Mouse (Mus musculus): Measurements from ENCODE around the gene Cdk6. TPM values are rescaled to one million over a fixed set of nuclear protein-coding genes. Genes with fewer than 3 reads are reported as not detected.

Cdk6 gene
- total and polyA plus RNA-seq, 2 experiments from 2014 or later, result 12.2 to 16.5 TPM

DNA sequence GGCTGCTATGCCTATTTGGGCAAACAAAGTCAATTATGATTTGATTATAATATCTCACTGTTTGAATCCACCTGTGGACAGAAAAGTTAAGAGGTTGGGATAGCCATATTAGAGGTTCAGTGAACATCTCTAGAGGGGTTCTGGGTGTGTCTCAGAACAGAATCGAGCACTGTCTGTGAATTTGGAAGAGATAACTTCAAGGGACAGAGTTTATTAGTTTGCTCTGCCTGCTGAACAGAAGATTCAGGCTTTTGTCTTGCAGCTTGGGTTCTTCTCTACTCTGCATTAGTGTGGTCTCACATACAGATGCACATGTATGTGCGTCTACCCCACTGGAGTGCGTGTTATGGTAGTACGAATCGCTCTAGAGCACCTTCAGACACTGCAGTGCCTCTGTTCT, 20.0 kb downstream of the Cdk6 start:
- WGBS, result 95% methylated on average over 5 of the region's 5 CpGs
- no peak overlapping the region for H3K4me2 ChIP-seq (ENCODE audit: low read depth, low read length)
- H3K9ac ChIP-seq (replicated peaks; ENCODE audit: low read length), result no peak overlapping the region
- no peaks in the 10 kb centered on the region for H3K4me1 ChIP-seq (ENCODE audit: insufficient read depth, low read length)
- TF ChIP-seq CTCF (IDR thresholded peaks at IDR 0.05; ENCODE audit: low read depth), result no peak
- ATAC-seq (no peak), DNase-seq (ENCODE audit: low spot score) (no peak)
- no peaks in the 10 kb centered on the region for H3K27me3 ChIP-seq (ENCODE audit: insufficient read depth, low read length)
- H3K4me3 ChIP-seq (ENCODE audit: low read length), result no peak overlapping the region
- no peaks in the 10 kb centered on the region for H3K36me3 ChIP-seq (ENCODE audit: insufficient read depth, low read length)
- H3K27ac ChIP-seq, result no peak overlapping the region
- H3K9me3 ChIP-seq (ENCODE audit: low read length), result no peaks in the 10 kb centered on the region

GRCm38 (mm10) chr5:3362111-3362510, 20.8 kb downstream of the Cdk6 start:
- ATAC-seq, result no peak
- no peaks in the 10 kb centered on the region for H3K9me3 ChIP-seq (ENCODE audit: low read length)
- DNase-seq (ENCODE audit: low spot score), result no peak
- no peaks in the 10 kb centered on the region for H3K36me3 ChIP-seq (ENCODE audit: insufficient read depth, low read length)
- H3K4me1 ChIP-seq (ENCODE audit: insufficient read depth, low read length), result no peaks in the 10 kb centered on the region
- no peak for TF ChIP-seq CTCF (IDR thresholded peaks at IDR 0.05; ENCODE audit: low read depth)
- no peak overlapping the region for H3K9ac ChIP-seq (replicated peaks; ENCODE audit: low read length)
- H3K4me3 ChIP-seq (ENCODE audit: low read length), result no peak overlapping the region
- 91% methylated on average over 8 of the region's 8 CpGs for WGBS
- H3K4me2 ChIP-seq (ENCODE audit: low read depth, low read length), result no peak overlapping the region
- H3K27me3 ChIP-seq (ENCODE audit: insufficient read depth, low read length), result no peaks in the 10 kb centered on the region
- no peak overlapping the region for H3K27ac ChIP-seq

- H3K4me1 ChIP-seq (ENCODE audit: insufficient read depth, low read length), result no peaks in the 10 kb centered on the region
- H3K4me3 ChIP-seq (ENCODE audit: low read length), result no peak overlapping the region
- no peak overlapping the region for H3K9ac ChIP-seq (replicated peaks; ENCODE audit: low read length)
- H3K27ac ChIP-seq, result no peak overlapping the region
- H3K4me2 ChIP-seq (ENCODE audit: low read depth, low read length), result no peak overlapping the region
- H3K36me3 ChIP-seq (ENCODE audit: insufficient read depth, low read length), result no peaks in the 10 kb centered on the region
- ATAC-seq, result no peak
- 0 out of 2 replicates have a peak, but pooled peaks cover 2% of the 10 kb centered on the region for H3K9me3 ChIP-seq (ENCODE audit: low read length)
- H3K27me3 ChIP-seq (ENCODE audit: insufficient read depth, low read length), result no peaks in the 10 kb centered on the region
- TF ChIP-seq CTCF (IDR thresholded peaks at IDR 0.05; ENCODE audit: low read depth), result no peak
- no peak for DNase-seq (ENCODE audit: low spot score)
- WGBS, result 71% methylated on average over 15 of the region's 15 CpGs
Observed at GRCm38 (mm10) chr5:3363036-3363983, 22.0 kb downstream of the Cdk6 start.

- Histone ChIP-seq H3K4me1 (ENCODE audit: insufficient read depth, low read length) (no peaks in the 10 kb centered on the region), H3K9me3 (ENCODE audit: low read length) (0 out of 2 replicates have a peak, but pooled peaks cover 2% of the 10 kb centered on the region), H3K36me3 (ENCODE audit: insufficient read depth, low read length) (no peaks in the 10 kb centered on the region), H3K4me2 (ENCODE audit: low read depth, low read length) (no peak overlapping the region), H3K9ac (replicated peaks; ENCODE audit: low read length) (no peak overlapping the region), H3K27me3 (ENCODE audit: insufficient read depth, low read length) (no peaks in the 10 kb centered on the region), H3K4me3 (ENCODE audit: low read length) (no peak overlapping the region), H3K27ac (no peak overlapping the region)
- WGBS, result 96% methylated on average over 4 of the region's 4 CpGs
- ATAC-seq (no peak), DNase-seq (ENCODE audit: low spot score) (no peak)
- no peak for TF ChIP-seq CTCF (IDR thresholded peaks at IDR 0.05; ENCODE audit: low read depth)
Observed at GRCm38 (mm10) chr5:3367045-3367444, 25.8 kb downstream of the Cdk6 start.

DNA sequence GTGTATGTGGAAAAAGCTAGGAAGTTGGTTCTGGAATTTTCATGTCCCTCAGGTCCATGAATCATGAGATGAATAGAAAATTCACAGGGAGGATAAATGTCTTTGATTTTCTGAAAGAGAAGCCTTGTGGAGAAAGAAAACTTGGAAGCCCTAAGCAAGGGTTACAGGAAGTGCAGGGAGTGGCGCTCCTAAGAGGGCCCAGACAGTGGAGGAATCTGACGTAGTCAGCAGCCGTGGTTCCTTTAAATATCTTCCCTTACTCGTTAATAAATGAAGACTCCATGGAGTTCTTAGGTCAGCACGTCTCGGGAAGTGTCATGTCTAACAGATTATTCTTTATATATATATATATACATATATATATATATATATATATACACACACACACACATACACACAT, 28.0 kb downstream of the Cdk6 start:
- WGBS, result 69% methylated on average over 6 of the region's 6 CpGs
- no peak for TF ChIP-seq CTCF (IDR thresholded peaks at IDR 0.05; ENCODE audit: low read depth)
- no peaks in the 10 kb centered on the region for H3K4me1 ChIP-seq (ENCODE audit: insufficient read depth, low read length)
- no peak overlapping the region for H3K9ac ChIP-seq (replicated peaks; ENCODE audit: low read length)
- DNase-seq (ENCODE audit: low spot score) (no peak), ATAC-seq (no peak)
- H3K27ac ChIP-seq, result no peak overlapping the region
- H3K36me3 ChIP-seq (ENCODE audit: insufficient read depth, low read length), result no peaks in the 10 kb centered on the region
- no peak overlapping the region for H3K4me2 ChIP-seq (ENCODE audit: low read depth, low read length)
- no peaks in the 10 kb centered on the region for H3K27me3 ChIP-seq (ENCODE audit: insufficient read depth, low read length)
- 0 out of 2 replicates have a peak, but pooled peaks cover 2% of the 10 kb centered on the region for H3K9me3 ChIP-seq (ENCODE audit: low read length)
- H3K4me3 ChIP-seq (ENCODE audit: low read length), result no peak overlapping the region

DNA sequence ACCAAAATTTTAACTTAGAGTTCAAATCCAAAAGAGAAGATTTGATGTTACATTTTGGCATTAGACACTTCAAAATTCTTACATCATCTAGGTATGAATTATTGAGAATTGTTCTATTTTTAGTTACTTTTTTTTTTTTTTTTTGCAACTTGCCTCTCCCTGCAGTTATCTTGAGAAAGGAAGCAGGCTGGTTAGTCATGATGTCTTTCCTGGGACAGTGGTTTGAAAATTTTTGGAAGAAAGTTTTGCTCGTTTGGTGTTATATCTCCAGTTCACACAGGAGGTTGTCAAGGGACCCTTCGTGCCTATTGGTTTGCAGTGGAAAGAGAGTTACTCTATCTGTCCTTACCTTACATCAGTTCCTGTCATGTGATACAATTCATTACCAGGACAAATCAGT, 29.9 kb downstream of the Cdk6 start:
- Histone ChIP-seq H3K4me3 (ENCODE audit: low read length) (no peak overlapping the region), H3K4me2 (ENCODE audit: low read depth, low read length) (no peak overlapping the region), H3K4me1 (ENCODE audit: insufficient read depth, low read length) (no peaks in the 10 kb centered on the region), H3K27ac (no peak overlapping the region), H3K36me3 (ENCODE audit: insufficient read depth, low read length) (no peaks in the 10 kb centered on the region), H3K9me3 (ENCODE audit: low read length) (0 out of 2 replicates have a peak, but pooled peaks cover 2% of the 10 kb centered on the region), H3K9ac (replicated peaks; ENCODE audit: low read length) (no peak overlapping the region), H3K27me3 (ENCODE audit: insufficient read depth, low read length) (no peaks in the 10 kb centered on the region)
- DNase-seq (ENCODE audit: low spot score), result no peak
- TF ChIP-seq CTCF (IDR thresholded peaks at IDR 0.05; ENCODE audit: low read depth), result no peak
- WGBS, result 93% methylated on average over 2 of the region's 2 CpGs
- no peak for ATAC-seq

DNA sequence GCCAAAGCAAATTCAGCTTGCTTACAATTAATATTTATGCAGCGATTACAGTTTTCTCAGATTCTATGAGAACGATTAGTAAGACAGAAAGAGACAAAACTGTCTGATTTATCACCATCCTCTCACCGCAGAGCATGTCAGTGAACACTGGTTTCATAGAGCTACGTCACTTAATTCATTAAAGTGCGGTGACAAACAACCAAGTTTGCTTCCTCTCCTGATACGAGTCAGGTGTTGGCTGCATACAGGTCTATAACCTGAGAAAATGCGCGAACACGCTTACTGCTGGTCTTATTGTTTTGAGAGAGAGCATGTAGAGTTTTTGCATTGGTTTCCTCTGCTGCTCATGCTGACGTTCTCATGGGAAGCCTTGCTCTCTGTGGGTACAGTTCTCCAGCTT, 31.9 kb downstream of the Cdk6 start:
- Histone ChIP-seq H3K27me3 (ENCODE audit: insufficient read depth, low read length) (no peaks in the 10 kb centered on the region), H3K9me3 (ENCODE audit: low read length) (0 out of 2 replicates have a peak, but pooled peaks cover under 1% of the 10 kb centered on the region), H3K9ac (replicated peaks; ENCODE audit: low read length) (no peak overlapping the region), H3K4me1 (ENCODE audit: insufficient read depth, low read length) (no peaks in the 10 kb centered on the region), H3K4me3 (ENCODE audit: low read length) (no peak overlapping the region), H3K27ac (no peak overlapping the region), H3K4me2 (ENCODE audit: low read depth, low read length) (no peak overlapping the region), H3K36me3 (ENCODE audit: insufficient read depth, low read length) (no peaks in the 10 kb centered on the region)
- ATAC-seq, result no peak
- WGBS, result 90% methylated on average over 10 of the region's 10 CpGs
- no peak for TF ChIP-seq CTCF (IDR thresholded peaks at IDR 0.05; ENCODE audit: low read depth)
- no peak for DNase-seq (ENCODE audit: low spot score)

Data from hindbrain, postnatal 0 days (tissue).